Mouse (Mus musculus): ENCODE data around the gene Kng1. TPM values are rescaled to one million over a fixed set of nuclear protein-coding genes. Genes with fewer than 3 reads are reported as not detected.
"Not testable (repeated sequence)": the region's sequence is repeated elsewhere in the genome, so short reads cannot be mapped to it uniquely, and the experiment has no call there.

The Kng1 gene
- not detected in 2 replicates for polyA plus RNA-seq (2014; fragmentation: Nextera tagmentation; extraction: Ambion mirVana)

DNA sequence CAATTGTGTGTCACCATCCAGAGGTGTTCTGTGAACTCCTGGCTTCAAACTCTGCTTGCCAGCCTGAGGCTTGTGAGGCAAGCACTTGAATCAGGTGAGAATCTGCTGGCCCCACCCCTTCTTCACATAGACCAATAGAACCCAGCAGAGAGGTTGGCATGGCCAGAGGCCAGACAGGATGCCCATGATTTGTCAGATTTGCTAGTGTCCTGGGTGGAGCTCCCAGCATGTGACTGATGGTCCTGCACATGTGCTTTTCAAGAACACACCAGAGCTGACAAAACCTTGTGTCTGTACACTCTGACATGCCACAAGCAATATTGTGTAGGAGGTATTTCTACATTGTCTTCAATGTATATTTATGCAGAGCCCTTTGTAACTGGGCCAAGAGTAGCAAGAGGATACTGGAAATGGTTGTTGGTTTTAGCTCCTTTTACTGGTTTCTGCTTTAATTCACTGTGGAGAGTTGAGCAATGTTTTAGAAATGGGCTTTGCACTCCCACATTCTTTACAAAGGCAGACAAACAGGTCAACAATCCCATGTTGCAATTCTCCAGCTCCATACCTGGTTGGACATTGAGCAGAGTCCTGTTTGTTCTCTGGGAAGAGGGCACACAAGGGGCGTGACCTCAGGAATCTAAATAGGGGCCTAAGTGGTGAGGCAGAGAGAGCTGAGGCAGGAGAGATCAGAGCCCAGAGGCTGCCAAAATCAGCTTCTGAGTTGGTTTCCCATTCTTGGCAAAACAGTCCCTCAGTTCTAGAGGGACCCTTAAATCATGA lies at the start of gene Kng1:
TSS of gene Kng1 (plus strand) at position 198 of the 780 bp plus-strand sequence.
- not testable (repeated sequence) for ATAC-seq (replicated peaks; ENCODE audit: low FRiP score); H3K9me3 ChIP-seq (ENCODE audit: control insufficient read depth, low read length); DNase-seq (ENCODE audit: low spot score); H3K4me3 ChIP-seq (ENCODE audit: low read depth, low read length); H3K4me2 ChIP-seq (ENCODE audit: low read depth, low read length, severe bottlenecking); H3K27ac ChIP-seq (ENCODE audit: low read depth, low read length); H3K36me3 ChIP-seq (ENCODE audit: control insufficient read depth, insufficient read depth, low read length); H3K9ac ChIP-seq (ENCODE audit: low read length); H3K27me3 ChIP-seq (ENCODE audit: control insufficient read depth, insufficient read depth, low read length); H3K4me1 ChIP-seq (replicated peaks; ENCODE audit: control insufficient read depth, insufficient read depth, low read length)
- WGBS, result 80% methylated on average over 1 of the region's 1 CpGs

DNA sequence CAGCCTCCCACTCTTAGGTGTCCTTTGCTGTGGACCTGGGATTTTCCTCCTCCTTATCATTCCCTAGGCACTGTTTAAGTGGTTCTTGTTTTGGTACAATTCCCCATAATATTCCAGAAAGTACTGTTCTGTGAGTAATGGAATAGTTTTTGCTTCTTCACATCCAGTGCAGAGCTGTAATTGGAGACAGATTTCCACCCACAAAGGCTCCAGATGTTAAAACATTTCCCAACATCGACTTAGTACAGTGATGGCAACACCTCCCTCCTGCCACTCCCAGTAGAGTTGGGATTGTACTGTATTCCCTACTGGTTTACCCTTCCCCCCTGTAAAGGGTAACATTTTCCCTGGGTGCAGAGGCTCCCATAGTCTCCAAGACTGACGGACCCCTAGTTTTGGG lies 43.9 kb upstream of the Kng1 start:
- ATAC-seq (replicated peaks; ENCODE audit: low FRiP score); H3K4me3 ChIP-seq (ENCODE audit: low read depth, low read length); H3K9me3 ChIP-seq (ENCODE audit: control insufficient read depth, low read length); H3K4me2 ChIP-seq (ENCODE audit: low read depth, low read length, severe bottlenecking); H3K36me3 ChIP-seq (ENCODE audit: control insufficient read depth, insufficient read depth, low read length); H3K4me1 ChIP-seq (replicated peaks; ENCODE audit: control insufficient read depth, insufficient read depth, low read length); H3K9ac ChIP-seq (ENCODE audit: low read length); DNase-seq (ENCODE audit: low spot score); H3K27ac ChIP-seq (ENCODE audit: low read depth, low read length); H3K27me3 ChIP-seq (ENCODE audit: control insufficient read depth, insufficient read depth, low read length): not testable (repeated sequence)
- 89% methylated on average over 2 of the region's 2 CpGs for WGBS

- DNase-seq (ENCODE audit: low spot score); H3K9ac ChIP-seq (ENCODE audit: low read length); H3K9me3 ChIP-seq (ENCODE audit: control insufficient read depth, low read length); H3K4me1 ChIP-seq (replicated peaks; ENCODE audit: control insufficient read depth, insufficient read depth, low read length); ATAC-seq (replicated peaks; ENCODE audit: low FRiP score); H3K4me3 ChIP-seq (ENCODE audit: low read depth, low read length); H3K27me3 ChIP-seq (ENCODE audit: control insufficient read depth, insufficient read depth, low read length); H3K4me2 ChIP-seq (ENCODE audit: low read depth, low read length, severe bottlenecking); H3K36me3 ChIP-seq (ENCODE audit: control insufficient read depth, insufficient read depth, low read length); H3K27ac ChIP-seq (ENCODE audit: low read depth, low read length): not testable (repeated sequence)
- 89% methylated on average over 8 of the region's 8 CpGs for WGBS
Observed at GRCm38 (mm10) chr16:23014645-23015044, 43.0 kb upstream of the Kng1 start.

GRCm38 (mm10) chr16:23020571-23020970 lies 37.1 kb upstream of the Kng1 start:
- not testable (repeated sequence) for H3K27me3 ChIP-seq (ENCODE audit: control insufficient read depth, insufficient read depth, low read length)

GRCm38 (mm10) chr16:23025111-23025510 lies 32.6 kb upstream of the Kng1 start:
- Histone ChIP-seq H3K4me1 (replicated peaks; ENCODE audit: control insufficient read depth, insufficient read depth, low read length) (no peaks in the 10 kb centered on the region), H3K4me3 (ENCODE audit: low read depth, low read length) (no peak overlapping the region), H3K9ac (ENCODE audit: low read length) (no peak overlapping the region), H3K27ac (ENCODE audit: low read depth, low read length) (no peak overlapping the region), H3K36me3 (ENCODE audit: control insufficient read depth, insufficient read depth, low read length) (no peaks in the 10 kb centered on the region), H3K27me3 (ENCODE audit: control insufficient read depth, insufficient read depth, low read length) (no peaks in the 10 kb centered on the region), H3K4me2 (ENCODE audit: low read depth, low read length, severe bottlenecking) (no peak overlapping the region), H3K9me3 (ENCODE audit: control insufficient read depth, low read length) (no peaks in the 10 kb centered on the region)
- DNase-seq (ENCODE audit: low spot score) (no peak), ATAC-seq (replicated peaks; ENCODE audit: low FRiP score) (no peak)
- WGBS, result 46% methylated on average over 6 of the region's 6 CpGs

More at GRCm38 (mm10) chr16:23020571-23020970, 37.1 kb upstream of the Kng1 start:
- DNase-seq (ENCODE audit: low spot score); H3K36me3 ChIP-seq (ENCODE audit: control insufficient read depth, insufficient read depth, low read length); H3K9ac ChIP-seq (ENCODE audit: low read length); H3K4me1 ChIP-seq (replicated peaks; ENCODE audit: control insufficient read depth, insufficient read depth, low read length); H3K4me3 ChIP-seq (ENCODE audit: low read depth, low read length); H3K9me3 ChIP-seq (ENCODE audit: control insufficient read depth, low read length); ATAC-seq (replicated peaks; ENCODE audit: low FRiP score); H3K4me2 ChIP-seq (ENCODE audit: low read depth, low read length, severe bottlenecking); H3K27ac ChIP-seq (ENCODE audit: low read depth, low read length): not testable (repeated sequence)
- WGBS, result 3% methylated on average over 1 of the region's 1 CpGs

- Histone ChIP-seq H3K9ac (ENCODE audit: low read length) (no peak overlapping the region), H3K9me3 (ENCODE audit: control insufficient read depth, low read length) (no peaks in the 10 kb centered on the region), H3K4me3 (ENCODE audit: low read depth, low read length) (no peak overlapping the region), H3K4me2 (ENCODE audit: low read depth, low read length, severe bottlenecking) (no peak overlapping the region), H3K36me3 (ENCODE audit: control insufficient read depth, insufficient read depth, low read length) (no peaks in the 10 kb centered on the region), H3K27ac (ENCODE audit: low read depth, low read length) (no peak overlapping the region), H3K4me1 (replicated peaks; ENCODE audit: control insufficient read depth, insufficient read depth, low read length) (no peaks in the 10 kb centered on the region), H3K27me3 (ENCODE audit: control insufficient read depth, insufficient read depth, low read length) (no peaks in the 10 kb centered on the region)
- ATAC-seq (replicated peaks; ENCODE audit: low FRiP score) (no peak), DNase-seq (ENCODE audit: low spot score) (no peak)
Observed at GRCm38 (mm10) chr16:23026582-23026981, 31.1 kb upstream of the Kng1 start.

- not testable (repeated sequence) for H3K27me3 ChIP-seq (ENCODE audit: control insufficient read depth, insufficient read depth, low read length); H3K4me1 ChIP-seq (replicated peaks; ENCODE audit: control insufficient read depth, insufficient read depth, low read length); H3K4me2 ChIP-seq (ENCODE audit: low read depth, low read length, severe bottlenecking); H3K4me3 ChIP-seq (ENCODE audit: low read depth, low read length); ATAC-seq (replicated peaks; ENCODE audit: low FRiP score); H3K36me3 ChIP-seq (ENCODE audit: control insufficient read depth, insufficient read depth, low read length); H3K9ac ChIP-seq (ENCODE audit: low read length); H3K27ac ChIP-seq (ENCODE audit: low read depth, low read length); DNase-seq (ENCODE audit: low spot score); H3K9me3 ChIP-seq (ENCODE audit: control insufficient read depth, low read length)
- WGBS, result 63% methylated on average over 3 of the region's 3 CpGs
Observed at GRCm38 (mm10) chr16:23027341-23027740, 30.3 kb upstream of the Kng1 start.

- H3K9ac ChIP-seq (ENCODE audit: low read length); H3K36me3 ChIP-seq (ENCODE audit: control insufficient read depth, insufficient read depth, low read length); H3K4me1 ChIP-seq (replicated peaks; ENCODE audit: control insufficient read depth, insufficient read depth, low read length); H3K9me3 ChIP-seq (ENCODE audit: control insufficient read depth, low read length); ATAC-seq (replicated peaks; ENCODE audit: low FRiP score); H3K4me2 ChIP-seq (ENCODE audit: low read depth, low read length, severe bottlenecking); DNase-seq (ENCODE audit: low spot score); H3K27ac ChIP-seq (ENCODE audit: low read depth, low read length); H3K4me3 ChIP-seq (ENCODE audit: low read depth, low read length); H3K27me3 ChIP-seq (ENCODE audit: control insufficient read depth, insufficient read depth, low read length): not testable (repeated sequence)
- WGBS, result 93% methylated on average over 3 of the region's 3 CpGs
Observed at GRCm38 (mm10) chr16:23028966-23029600, 28.6 kb upstream of the Kng1 start, which contains the start of gene Kng2. Kng2 (minus strand) TSS chr16:23029482.

Measured in forebrain, embryonic 11.5 days (tissue).